Mouse (Mus musculus) heart, postnatal 0 days (tissue): ENCODE data around the gene Gm20696.

Experiments used
- CTCF ChIP-seq: IDR thresholded peaks from 2 replicates; pipeline ENCODE4 v1.5.1; 2016; ENCODE audit warnings: antibody characterized with exemption, control low read depth, low read depth
- EP300 ChIP-seq: IDR thresholded peaks from 2 replicates; pipeline ENCODE4 v1.6.1; 2016; ENCODE audit warnings: antibody characterized with exemption, low read depth

- TF ChIP-seq EP300 (no peak), CTCF (no peak)
These were observed 341.1 kb downstream of the Gm20696 start for GRCm38 (mm10) chr6:99325461-99325860.
